Mouse (Mus musculus) 3T3-L1 (cell line): ENCODE data around the gene Inhbc.

Experiments
- DNase-seq: peaks from one replicate; pipeline ENCODE4 v3.0.0-alpha.2; 2015; ENCODE audit warnings: low read depth, low spot score

The Inhbc gene

DNA sequence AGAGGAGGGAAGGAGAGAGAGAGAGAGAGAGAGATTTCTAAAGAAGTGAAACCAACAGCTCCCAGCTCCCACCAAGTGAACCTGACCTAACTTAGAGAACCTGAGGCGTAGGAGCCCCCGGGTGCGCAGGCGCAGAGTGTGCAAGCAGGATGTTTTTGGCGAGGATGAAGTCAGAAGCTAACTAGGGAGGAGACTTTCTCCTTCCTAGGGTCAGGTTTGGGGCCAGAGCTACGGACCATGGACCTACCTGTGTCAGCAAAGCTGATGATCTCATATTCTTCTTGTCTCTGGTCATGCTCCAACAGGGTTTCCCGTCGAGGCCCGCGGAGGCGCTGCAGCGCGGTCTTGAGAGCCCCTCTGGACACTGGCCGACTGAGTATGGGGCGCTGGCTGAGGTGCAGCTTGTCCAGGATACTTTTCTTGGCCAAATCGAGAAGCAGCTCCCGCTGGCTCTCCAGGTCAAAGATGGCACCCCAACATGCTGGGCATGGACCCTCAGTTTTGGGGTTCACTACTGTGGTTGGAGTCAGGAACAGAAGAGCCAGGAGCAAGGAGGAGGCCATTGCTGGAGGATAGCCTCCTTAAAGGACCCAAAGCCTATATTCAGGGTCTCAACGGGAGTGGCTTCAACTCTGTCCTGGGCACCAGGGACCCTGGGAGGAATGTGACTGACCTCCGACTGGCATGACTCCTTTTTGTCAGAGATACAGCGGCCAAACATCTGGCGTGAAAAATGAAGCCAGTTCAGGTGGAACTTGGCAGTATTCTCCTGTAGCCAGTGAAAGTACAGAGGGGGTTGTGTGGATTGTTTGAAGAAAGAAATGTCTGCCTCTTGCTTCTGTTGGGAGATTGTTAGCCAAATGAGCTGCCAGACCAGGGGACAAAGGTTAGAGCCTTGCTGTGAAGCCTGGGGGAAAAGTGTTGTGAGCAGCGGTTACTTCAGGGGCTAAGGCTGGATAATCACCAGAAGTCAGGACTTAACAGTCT lies at the start of gene Inhbc:
TSS of gene Inhbc (minus strand) at position 598 of the 987 bp plus-strand sequence.
- no peak for DNase-seq

DNA sequence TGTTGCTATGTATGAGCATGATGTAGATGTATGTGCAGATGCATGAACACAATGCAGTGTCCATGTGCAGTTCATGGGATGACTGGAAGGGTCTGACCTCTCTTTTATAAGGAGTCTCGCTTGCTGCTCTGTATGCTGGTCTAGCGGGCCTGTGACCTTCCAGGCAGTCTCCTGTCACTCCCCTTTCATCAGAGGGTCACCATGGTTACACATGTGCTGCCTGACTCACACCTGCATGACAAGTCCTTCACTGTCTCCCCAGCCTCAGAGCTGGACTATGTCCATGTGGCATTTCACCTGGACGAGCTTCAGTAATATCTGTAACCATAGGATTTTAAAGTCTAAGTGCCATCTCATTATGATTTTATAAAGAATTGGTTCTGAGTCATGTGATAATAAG lies 43.9 kb upstream of the Inhbc start:
- no peak for DNase-seq

DNA sequence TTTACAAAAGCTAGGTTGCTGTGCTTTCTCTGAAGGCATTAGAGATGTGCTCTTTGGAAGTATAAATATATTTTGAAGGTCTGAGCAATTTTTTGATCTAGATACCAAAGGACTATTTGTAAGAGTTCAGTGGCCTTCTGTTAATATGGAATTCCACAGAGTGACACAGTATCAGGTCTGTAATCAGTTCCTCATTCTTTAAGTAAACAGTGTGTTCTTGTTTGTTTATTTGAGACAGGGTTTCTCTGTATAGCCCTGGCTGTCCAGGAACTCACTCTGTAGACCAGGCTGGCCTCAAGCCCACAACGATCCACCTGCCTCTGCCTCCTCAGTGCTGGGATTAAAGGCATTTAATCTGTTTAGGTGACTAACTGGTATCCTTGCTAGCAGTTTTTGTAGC lies 43.4 kb upstream of the Inhbc start:
- no peak for DNase-seq

DNA sequence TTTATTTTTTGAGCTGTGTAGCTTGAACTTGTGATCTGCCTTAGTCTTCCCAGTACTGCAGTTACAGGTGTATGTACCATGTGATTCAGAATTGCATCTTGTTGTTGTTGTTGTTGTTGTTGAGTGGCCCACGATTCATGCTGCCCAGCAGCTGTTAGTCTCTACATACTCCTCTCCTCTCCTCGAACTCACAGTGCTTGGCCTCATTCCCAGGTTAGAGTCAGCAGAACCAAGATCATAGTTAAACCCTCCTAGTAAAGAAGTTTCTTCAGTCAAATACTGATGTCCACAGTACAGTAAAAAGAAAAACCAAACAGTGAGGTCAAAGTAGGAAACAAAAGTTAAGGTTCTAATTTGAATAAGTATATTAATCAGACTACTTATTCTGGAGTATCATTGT lies 42.5 kb upstream of the Inhbc start:
- no peak for DNase-seq

DNA sequence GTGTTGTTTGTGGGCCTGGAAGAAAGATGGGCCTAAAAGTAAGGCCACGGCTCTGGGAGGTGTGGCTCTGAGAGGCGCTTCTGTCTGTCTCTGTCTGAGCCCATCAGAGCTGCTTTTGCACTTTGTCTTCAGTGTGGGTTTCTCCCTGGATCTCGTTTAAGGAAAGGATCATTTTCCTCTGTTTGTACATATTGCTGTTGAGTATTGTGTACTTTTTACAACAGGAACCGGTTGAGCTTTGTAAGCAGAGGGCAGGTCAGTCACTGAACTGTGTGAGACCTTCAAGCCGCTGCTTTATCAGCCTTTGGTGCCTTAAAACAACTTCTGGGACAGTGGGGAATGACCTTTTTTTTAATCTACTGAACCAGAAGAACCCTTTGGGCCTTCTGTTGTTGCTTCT lies 41.9 kb upstream of the Inhbc start:
- DNase-seq, result no peak

DNA sequence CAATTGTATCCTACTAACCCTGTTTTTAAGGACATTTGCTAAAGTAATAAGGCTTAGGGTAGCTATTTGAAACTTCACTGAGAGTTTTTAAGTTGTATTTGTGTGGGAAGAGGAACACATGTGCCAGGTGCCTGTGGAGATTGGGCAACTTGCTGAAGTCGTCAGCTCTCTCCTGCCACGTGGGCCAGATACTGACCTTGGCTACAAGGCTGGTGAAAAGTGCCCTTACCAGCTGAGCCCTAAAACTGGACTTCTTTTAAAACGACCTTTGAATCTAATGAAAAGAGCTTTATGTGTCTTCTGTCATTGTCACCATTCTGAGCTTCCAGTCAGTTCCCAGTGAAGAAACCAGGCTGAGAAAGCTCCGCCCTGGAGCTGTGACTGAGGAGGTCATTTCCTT lies 37.2 kb upstream of the Inhbc start:
- DNase-seq, result no peak

DNA sequence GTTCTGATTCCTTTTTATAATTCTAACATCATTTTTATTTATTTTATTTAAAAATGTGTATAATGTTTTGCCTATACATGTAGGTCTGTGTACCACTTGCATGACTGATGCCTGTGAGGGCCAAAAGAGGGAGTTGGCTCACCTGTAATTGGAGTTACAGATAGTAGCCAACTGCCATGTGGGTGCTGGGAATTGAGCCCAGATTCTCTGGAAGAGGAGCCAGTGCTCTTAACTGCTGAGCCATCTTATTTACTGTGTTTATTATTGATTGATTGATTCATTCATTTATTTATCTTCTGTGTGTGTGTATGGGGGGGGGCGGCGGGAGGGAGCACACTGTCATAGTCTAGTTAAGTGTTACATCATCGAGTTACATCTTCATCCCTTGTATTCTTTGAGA lies 34.5 kb upstream of the Inhbc start:
- DNase-seq, result no peak

DNA sequence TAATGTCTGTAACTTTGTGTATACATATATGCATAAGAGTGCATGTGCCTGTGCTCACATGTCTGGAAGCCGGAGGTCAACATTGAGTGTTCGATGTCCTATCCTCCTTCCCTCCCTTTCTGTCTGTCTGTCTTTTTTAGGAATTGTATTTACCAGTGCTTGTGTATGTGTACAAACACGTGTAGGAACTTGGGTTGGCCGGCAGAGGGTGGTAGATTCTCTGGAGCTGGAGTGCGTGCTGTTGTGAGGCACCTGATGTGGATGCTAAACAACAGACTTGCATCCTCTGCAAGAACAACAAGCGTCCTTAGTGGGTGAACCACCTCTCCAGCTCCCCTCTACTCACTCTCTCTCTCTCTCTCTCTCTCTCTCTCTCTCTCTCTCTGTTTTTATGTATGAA lies 21.5 kb upstream of the Inhbc start:
- DNase-seq, result no peak

DNA sequence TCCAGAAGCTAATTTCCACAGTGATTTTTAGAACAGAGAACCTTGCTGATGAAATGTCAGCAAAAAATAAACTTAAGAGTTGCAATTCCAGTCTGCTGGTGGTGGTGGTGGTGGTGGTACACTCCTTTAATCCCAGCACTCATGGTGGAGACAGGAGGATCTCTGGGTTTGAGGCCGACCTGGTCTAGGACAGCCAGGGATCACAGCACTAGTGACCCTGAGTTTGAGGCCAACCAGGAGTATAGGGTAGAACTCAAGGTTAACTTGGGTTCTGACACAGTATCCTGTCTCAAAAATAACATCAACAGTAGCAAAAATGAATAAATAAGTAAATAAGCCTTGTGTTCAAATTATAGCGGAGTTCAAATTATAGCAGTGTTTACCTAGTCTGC lies 11.5 kb upstream of the Inhbc start:
- DNase-seq, result no peak

DNA sequence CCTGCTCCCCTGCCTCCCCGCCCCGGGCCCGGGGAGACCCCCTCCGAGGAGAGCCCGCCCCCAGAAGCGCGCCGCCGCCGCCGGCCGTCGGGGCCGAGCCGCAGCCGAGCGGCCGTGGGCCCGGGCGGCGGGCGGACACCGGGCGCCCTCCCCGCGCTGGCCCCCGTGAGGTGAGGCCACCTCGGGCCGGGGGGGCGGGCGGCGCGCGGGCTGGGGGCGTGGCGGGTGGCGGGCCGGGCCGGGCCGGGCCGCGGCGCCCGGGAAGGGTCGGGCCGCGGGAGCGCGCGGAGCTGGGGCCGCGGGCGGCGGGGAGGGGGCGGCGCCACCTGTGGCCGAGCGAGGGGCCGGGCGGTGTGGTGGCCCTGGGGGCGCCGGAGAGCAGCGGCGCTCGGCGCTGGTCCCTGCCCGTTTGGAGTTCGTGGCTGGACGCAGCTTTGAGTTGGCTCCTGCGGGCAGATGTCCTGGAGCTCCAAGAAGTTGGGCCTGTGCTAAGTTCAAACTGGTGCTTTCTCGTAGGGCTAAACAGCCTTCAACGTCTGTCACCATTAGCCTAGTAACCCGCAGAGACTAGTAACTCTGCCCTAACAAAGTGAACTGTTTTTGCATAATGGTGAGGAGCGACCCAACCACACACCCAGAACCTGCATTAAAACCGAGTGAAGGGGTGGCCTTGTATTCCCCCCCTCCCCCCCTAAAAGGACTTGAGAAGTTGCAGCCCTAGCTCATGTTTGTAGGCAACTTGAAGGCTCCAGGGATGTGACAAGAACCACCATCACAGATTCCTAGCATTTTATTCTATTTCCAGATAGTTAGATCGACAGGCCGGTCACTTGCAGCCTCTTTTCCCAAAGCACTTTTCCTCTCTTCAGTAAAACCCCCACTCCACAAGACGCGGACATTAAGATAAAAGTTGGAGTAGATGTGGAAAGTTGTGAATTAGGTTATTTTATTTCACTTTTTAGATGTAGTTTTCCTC lies 10.8 kb upstream of the Inhbc start:
- DNase-seq, result peak; percentile 59

DNA sequence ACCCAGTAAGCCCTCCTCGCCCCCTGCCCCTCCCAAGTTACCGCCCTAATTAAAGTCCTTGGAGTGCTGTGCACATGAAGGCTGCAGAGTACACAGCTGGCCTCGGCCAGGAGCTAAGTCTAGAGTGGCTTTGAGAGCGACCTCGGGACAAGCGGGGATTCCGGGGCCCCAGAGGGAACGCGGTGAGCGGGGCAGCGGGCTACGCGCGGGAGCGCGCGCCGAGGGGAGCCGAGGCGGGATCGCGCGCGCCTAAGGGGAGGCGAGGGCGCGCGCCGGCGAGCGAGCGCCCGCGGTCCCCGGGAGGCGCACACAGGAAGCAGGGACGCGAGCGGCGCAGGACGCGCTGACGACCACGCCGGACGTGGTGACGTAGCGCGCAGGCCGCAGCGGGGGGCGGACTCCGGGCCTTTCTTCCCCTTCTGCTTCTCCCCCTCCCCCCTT lies 10.0 kb upstream of the Inhbc start, which contains the start of gene R3hdm2:
TSS of gene R3hdm2 (plus strand) at position 77 of the 441 bp plus-strand sequence.
- peak; percentile 82 for DNase-seq

DNA sequence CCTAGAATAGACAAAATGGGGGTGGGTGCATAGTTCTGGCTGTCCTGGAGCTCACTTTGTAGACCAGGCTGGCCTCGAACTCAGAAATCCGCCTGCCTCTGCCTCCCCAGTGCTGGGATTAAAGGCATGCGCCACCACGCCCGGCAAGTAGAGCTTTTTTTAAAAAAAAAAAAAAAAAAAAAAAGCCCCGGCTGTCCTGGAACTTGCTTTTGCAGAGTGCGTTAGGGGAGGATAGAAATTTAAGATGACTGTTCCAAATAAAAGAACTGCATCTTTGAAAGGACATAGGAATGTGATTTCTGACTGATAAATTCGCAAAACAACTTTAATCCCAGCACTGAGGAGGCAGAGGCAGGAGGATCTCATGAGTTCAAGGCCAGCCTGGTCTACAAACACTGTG lies 9.4 kb upstream of the Inhbc start:
- DNase-seq, result no peak

DNA sequence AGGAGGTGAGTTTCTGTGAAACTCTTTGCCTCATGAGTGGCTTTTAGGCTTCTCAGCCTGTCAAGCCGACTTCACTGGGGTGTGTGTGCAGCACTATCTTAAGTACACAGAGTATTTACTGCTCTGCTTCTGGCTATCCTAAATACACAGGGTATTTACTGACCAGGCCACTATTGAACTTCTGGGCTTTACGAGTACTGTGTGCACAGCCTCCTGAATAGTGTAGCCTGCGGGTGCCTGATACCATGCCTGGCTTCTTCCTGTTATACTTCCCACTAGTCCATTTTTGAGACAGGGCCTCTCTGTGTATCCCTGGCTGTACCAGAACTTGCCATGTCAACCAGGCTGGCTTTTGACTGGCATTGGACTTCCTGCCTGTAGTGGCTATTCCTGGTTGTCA lies 7.5 kb upstream of the Inhbc start:
- DNase-seq, result no peak

DNA sequence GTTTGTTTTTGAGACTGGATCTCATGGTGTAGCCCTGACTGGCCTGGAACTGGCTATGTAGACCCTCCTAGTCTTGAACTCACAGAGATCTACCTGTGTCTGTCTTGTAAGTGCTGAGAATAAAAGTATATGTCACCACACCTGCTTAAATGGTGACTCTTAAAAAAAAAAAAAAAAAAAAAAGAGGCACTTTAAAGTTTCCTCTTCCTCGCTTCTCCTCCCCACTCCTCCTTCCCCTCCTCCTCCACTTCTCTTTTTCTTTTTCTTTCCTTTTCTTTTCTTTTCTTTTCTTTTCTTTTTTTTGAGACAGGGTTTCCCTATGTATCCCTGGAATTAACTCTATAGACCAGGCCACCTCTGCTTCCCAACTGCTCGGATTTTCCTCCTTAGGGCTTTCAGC lies 792 bp upstream of the Inhbc start:
- DNase-seq, result no peak

DNA sequence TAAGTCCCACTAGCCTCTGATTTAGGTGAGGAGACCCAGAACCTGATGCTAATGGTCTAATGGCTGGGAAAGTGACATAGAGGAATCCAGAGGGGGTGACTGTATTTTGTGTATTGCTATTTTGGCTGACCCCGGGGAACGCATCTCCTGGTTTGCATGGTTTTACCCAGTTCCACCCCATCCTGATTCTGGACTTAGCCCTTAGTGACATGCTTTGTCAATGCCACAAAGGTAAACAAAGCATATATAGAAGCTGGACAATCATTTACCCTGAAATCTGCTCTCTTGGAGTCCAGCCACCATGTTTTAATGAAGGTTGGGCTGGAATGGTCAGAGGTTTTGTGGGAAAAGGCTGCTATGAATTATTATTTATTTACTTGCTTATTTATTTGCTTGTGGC lies 2.0 kb downstream of the Inhbc start:
- no peak for DNase-seq

DNA sequence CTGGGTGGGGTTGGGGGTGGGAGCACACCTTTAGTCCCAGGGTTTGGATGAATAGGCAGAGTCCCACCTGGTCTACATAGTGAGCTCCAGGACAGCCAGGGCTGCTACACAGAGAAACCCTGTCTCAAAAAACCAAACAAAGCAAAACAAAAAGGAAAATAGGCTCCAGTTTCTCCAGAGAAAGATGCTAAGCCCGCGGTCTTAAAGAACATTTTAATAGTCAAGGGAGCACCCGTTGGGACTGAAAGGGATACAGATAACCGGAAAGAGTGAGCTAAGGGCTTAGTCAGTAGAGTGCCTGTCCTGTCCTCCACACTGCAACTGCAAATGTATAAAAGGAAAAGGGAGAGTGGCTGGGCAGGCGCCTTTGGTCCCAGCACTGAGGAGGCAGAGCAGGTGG lies 3.1 kb downstream of the Inhbc start:
- no peak for DNase-seq

DNA sequence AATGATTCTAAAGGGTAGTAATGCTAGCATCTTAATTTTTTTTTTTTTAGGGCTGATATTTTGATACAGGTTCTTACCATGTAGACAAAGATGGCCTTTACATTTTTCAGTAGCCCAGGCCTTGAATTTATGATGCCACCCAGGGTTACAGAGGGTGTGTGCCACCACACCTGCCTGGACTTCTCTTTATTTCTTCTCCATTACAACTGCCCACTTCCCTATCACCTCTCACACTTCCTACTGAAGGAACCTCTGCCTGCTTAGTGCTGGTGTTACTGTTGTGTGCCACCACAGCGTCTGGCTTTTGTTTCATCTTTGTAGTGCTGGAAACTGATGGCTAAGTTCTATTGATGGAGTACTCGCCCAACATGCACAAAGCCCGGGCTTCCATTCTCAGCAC lies 9.5 kb downstream of the Inhbc start:
- no peak for DNase-seq

DNA sequence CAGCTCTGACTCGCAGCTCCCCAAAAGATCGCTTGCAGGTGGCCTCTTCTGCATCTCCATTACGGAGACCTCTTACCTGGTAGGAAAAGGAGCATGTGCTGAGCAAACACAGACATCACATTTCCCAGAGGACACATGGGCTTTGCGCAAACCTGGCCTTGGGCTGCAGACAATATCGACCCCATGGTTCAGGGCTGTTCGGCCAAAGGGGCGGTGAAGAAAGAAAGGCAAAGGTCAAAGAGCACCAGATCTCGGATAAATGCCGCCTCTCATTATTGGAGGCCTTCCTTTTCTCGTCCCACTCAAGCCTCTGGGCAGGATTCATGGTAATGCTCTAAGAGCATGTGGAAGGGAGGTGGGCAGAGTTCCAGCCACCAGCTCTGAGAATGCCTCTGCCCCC lies 14.9 kb downstream of the Inhbc start:
- DNase-seq, result no peak

DNA sequence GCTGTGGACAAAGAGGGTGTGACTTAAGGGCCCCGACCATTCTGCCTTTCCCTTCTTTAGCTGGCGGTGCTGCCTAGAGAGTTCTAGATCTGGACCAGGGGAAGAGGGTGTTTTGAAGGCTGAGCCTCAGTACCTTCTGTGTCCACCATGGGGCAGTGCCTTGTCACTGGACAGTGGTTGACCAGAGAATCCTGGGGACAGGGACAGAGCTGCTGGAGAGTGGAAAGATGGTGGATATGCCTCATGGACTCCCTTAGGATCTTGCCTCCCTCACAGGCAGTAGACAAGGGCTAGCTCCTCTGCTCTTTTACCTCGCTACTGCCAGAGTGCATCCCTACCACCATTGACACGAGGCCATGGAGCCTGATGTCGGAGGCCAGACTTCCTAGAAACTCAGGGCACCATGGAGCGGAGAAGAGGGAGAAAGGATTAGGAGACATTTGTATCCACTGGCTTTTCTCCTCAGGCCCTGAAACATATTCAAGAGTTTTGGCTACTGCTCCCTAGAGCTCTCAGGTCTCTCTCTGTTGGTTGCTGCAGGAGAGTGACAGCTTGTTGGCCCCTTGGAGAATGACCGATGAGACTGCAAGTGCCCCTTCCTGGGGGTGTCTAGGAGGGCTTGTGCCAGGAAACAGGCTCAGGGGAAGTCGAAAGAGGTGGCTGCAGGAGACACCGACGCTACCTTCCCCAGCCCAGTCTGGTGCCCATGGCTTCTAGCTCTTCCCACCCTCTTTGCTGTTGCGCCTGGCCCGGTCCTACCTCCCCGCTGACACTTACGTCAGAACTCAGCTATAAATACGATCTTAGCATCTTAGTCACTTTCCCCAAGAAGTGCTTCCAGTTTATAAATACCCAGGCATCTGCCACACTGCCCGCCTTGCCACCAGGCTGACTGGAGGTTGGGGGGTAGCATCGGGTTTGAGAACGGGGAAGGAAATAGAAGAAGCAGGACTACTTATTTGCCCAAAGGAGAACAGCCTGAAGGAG lies 16.0 kb downstream of the Inhbc start, which contains the start of gene Inhbe:
TSS of gene Inhbe (minus strand) at position 503 of the 987 bp plus-strand sequence.
- DNase-seq, result peak; percentile 29

DNA sequence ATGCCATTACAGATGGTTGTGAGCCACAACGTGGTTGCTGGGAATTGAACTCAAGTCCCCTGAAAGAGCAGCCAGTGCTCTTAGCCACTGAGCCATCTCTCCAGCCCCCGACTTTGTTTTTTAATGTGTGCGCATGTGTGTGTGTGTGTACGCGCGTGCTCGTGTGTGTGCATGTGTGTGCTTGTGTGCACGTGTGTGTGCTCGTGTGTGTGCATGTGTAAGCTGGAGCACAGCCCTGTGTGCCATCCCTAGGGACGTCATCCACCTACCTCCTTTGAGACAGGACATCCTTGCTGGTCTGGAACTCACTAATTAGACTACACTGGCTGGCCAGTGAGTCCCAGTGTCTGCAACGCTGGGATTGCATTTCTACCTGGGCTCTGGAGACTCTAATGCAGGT lies 17.5 kb downstream of the Inhbc start:
- DNase-seq, result no peak

DNA sequence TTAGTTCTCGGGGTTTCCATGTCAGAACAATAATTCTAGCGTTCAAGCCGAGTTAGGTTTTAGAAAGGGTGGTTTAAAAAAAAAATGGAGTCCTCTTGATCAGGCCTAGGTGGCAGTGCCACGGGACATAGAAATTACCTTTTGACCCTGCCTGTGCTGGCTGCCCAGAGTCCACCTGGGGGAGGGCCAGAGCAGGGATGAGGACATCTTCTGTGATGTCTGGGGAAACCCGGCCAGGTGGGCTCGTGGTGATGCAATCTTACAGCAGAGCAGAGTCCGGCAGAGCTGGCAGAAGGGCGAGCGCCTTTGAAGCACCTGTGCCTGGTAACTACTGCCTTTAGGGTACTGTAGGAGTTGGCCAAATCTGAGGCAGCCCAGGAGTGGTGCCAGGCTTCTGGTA lies 18.0 kb downstream of the Inhbc start:
- DNase-seq, result no peak
